Mouse (Mus musculus) liver (tissue): ENCODE data around the gene Gm27027.
A peak's percentile ranks its signal among the peaks of the same experiment; 100 is the strongest.

ENCODE experiments used
- DNase-seq: peaks from one replicate; pipeline ENCODE4 v3.0.0-alpha.2; 2020; ENCODE audit warnings: mixed read lengths

The Gm27027 gene

GRCm38 (mm10) chr2:93996254-93996653 is at the start of gene Gm27027:
Gm27027 (minus strand) TSS chr2:93996354.
- no peak for DNase-seq

GRCm38 (mm10) chr2:94045411-94046090 is 49.4 kb upstream of the Gm27027 start:
- DNase-seq, result no peak

GRCm38 (mm10) chr2:94044174-94044573 is 48.0 kb upstream of the Gm27027 start:
- DNase-seq, result no peak

DNA sequence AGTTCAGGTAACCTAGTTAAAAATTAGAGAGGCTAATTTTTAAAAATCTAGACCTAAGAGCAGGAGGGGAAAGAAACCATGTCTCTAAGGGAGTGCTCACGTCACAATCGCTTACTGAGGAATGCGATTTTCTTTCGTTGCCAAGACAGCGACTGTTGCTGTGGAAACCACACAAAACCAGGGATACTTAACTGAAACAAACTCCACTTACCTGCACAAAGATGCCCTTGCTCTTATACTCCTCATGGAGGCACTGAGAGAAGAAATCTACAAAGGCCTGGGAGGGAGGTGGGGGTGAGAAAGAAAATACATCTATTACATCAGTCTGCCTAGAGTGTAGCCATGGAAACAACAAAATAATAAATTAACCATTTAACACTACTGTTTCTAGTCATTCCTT is 47.5 kb upstream of the Gm27027 start:
- no peak for DNase-seq

DNA sequence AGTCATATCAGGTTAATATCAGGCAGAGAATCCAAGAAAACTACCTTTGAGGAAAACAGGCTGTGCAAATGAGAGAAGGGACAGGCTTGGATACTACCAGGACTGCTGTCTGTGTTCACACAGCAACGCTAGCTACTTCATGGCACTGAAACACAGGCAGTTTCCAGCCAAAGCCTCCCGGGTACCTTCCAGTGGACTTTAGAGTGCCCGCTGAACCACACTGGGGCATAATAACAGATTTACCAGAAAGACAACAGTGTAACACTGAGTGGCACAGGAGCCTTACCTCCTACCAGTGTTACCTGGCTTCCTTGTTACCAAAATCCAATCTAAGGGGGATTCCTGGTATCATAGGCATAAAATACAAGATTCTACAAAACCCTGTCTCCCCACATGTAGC is 46.3 kb upstream of the Gm27027 start:
- DNase-seq, result no peak

DNA sequence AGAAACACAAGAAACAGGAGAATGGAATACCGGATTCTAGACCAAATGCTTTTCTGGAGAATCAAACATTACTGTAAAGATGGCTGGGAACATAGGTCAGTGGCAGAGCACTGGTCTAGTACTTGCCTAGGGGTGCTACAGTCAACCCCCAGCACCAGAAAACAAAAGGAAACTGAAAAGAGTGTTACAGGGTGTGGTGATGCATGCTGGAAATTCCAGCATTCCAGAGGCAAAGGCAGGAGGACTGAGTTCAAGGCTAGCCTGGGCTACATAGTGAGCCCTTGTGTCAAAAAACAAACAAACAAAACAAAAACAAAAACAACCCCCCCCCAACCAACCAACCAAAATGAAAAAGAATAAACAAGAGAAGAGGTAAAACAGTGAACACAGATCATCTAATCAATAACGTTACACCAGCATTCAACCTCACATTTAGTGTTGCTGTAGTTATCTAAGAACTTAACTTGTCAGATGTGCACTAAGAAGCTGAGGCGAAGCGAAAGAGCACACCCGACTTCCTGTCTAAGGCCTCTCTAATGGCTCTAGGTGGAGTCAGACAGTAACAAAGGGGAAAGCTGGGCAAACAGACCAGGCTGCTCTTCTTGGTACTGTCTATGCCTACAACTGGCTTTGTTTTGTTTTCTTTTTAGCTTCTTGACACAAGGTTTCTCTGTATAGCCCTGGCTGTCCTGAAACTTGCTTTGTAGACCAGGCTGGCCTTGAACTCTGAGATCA is 44.4 kb upstream of the Gm27027 start:
- DNase-seq, result no peak

DNA sequence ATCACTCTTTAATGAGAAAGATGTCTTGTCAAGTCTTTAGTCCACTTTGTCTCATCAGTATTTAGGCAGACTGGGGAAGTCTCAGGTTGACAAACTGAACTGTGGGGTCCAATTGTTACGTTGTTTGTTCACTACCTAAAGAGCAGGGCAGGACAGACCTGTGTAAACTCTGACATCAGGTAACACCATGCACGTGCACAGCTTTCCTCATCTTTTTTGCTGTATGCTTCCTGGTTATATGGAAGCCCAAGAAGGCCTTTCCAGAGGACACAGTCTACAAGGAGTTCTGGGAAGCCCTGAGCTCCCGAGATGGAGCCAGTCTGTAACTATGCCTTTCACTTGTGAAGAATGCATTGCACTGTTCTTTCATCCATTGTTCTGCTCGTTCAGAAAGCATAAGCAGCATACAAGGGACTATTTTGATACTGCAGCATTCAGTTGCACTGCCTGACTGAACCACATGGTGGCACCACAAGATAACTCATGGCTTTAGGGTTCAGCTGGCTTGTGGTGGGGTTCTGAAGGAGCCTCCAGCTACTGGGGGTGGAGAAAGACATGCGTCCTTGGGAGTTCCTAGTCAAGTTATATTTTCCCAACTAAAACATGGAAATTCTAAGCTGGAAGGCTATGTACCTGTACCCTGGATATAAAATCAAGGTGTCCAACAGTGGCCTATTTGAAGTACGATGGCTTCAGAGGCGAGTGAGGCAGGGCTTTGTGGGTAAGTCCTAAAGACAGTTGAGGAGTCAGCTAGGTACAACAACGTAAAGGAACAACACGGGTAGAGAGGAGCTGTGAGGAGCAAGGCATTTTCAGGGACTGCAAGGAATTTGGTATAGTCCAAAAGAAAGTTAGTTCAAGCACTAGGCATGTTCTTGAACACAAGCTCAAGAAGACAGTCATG is 39.5 kb upstream of the Gm27027 start:
- peak; percentile 48 for DNase-seq

- DNase-seq, result no peak
Measured at GRCm38 (mm10) chr2:94030602-94031001, 34.4 kb upstream of the Gm27027 start.

DNA sequence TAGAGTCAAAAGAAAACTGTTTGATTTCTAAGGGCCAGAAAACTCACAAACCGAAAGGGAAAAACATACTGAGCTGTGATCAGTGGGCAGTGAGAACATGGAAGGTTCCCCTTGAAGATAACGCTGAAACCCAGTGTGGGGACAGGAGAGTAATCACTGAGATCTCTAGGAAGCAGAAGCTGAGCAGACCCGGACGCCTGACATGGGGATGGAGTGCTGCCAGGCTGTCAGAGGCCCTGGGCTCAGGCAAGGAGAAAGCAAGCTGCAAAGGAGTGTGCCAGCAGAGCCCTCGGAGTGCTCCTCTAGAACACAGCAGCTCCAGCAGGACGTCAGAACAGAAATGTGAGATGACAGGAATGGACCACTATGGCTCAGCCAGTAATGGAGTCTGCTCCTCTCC is 28.5 kb upstream of the Gm27027 start:
- DNase-seq, result no peak

DNA sequence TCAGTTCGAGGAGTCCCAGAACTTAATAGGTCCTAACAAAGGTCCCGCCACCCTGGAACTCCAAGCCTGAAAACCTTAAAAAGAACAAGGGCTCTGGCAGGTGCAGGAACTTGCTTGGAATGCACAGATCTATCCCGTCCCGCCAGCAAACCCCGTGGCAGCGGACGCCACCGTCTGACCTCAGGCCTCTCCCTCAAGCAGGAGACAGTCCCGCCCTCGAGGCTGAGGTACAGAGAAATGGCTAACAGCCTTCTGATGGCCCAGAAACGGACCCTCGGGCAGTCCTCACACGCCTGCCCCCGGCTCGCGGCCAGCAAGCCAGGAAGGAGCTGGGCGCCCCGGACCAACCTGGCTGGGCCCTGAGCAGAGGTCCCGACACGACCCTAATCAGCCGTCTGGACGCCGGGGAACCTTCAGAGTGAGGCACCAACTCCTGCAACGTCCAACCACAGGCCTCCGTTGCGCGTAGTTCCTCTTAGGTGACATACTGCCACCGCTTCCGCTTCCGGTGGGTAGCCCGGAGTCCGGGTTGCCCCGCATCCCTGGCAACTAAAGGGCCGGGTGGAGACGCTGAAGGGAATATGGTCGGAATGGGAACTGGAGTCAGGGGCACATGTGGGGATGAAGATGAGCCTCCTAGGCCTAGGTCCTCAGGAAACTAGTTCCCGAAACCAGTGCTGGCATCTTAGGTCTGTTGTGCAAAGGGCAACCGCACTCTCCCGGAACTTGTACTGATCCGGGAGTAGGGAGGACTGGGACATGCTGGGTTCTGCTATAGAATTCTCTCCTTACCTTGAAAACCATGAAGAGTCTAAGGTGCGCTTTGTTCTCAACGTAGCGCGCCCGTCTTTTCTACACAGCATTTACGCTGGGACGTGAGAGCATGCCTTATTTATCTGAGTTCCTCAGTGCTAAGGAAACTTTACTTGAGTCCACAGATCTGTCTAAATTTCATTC is 14.5 kb upstream of the Gm27027 start, which contains the start of gene Alkbh3:
Alkbh3 (minus strand) TSS at position 473 of the 957 bp plus-strand sequence.
- peak; percentile 89 for DNase-seq

DNA sequence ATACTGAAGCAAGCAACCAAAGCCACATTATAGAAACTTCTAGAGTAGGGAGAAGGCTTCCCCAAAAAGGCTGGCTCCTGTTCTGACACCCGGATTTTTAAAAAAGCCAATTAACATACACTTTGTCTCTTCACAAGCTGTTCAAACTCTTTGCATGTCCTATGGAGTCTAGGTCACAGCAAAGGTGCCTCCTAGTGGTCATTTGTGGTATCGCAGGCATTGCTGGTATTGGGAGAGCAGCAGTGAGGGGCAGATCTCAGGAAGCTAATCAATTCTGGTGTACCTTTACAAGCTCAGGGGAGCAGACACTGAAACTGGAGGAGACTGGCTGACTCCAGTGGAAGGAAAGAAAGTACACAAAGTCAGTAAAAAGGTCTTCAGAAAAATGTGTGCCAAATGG is 6.2 kb upstream of the Gm27027 start:
- DNase-seq, result peak; percentile 79

- no peak for DNase-seq
Measured at GRCm38 (mm10) chr2:94001918-94002317, 5.8 kb upstream of the Gm27027 start.

DNA sequence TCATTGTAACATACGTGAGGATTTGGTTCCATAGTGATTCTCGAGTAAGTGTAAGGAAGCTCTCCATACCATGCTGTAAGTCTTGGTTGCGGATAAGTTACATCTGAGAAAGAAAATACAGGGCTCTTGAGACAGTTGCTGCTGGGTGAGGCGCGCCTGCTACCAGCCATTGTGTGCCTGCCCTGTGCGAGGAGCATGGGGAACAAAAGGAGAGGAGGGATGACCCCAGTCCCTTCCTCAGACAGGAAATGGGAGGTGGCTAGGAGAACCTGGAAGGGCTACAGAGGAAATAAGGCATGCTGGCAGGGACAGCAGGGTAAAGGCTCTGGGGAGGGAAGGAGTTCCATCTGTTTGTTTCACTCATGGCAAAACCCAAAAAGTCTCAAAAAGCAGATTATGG is 5.3 kb upstream of the Gm27027 start:
- no peak for DNase-seq

DNA sequence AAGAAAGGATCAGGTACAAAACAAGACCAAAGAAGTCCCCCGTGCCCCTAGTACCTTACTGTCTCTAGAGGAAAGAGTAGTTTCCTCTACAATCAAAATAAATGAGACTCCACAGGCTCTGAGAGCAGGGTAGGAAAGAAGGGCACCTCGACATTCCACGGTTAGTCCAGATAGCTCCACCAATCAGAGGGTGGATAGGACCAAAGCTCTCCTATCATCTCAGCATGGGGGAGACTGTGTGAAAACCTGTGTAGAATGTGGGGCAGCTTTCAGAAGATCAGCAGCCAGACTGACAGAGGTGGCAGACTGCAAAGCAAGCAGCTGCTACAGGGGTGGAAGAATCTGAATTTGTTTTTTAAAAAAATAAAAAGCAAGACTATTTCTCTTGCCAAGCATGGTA is 3.3 kb downstream of the Gm27027 start:
- DNase-seq, result no peak

GRCm38 (mm10) chr2:93992259-93992658 is 3.9 kb downstream of the Gm27027 start:
- no peak for DNase-seq

DNA sequence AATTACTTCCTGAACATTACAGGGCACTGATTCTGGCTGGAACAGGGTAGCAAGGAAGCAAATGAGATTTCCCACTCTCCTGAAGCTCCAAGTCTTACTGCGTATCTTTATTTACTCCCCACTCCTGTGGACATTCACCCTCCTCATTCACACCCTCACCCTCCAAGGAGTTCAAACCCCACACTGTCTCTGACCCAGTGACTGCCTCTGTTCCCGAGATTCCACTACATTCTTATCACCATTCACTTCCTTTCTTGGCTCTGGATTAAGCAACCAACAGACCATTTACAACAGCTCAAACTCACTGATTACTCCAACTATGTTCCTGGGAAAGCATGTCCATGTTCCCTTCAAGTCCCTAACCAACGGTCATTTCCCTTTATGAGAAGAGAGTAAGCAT is 4.8 kb downstream of the Gm27027 start:
- no peak for DNase-seq

DNA sequence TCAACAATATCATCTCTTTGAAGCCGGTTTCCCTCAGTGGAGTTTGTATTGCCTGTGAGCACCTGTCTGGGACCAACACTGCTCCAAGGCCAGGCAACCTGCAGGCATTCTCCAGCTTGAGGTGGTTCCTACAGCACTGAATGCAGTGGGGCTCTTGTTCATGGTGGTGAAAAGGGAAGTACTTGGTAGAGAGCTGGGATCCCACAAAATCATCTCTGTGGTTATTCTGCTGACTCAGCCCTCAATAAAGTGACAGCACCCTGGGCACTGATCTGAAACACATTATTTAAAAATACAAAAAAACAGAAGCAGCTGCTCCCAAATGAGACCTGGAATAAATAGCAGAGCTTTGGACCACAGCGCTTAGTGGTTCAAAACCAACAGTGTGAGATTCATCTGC is 7.7 kb downstream of the Gm27027 start:
- DNase-seq, result no peak

DNA sequence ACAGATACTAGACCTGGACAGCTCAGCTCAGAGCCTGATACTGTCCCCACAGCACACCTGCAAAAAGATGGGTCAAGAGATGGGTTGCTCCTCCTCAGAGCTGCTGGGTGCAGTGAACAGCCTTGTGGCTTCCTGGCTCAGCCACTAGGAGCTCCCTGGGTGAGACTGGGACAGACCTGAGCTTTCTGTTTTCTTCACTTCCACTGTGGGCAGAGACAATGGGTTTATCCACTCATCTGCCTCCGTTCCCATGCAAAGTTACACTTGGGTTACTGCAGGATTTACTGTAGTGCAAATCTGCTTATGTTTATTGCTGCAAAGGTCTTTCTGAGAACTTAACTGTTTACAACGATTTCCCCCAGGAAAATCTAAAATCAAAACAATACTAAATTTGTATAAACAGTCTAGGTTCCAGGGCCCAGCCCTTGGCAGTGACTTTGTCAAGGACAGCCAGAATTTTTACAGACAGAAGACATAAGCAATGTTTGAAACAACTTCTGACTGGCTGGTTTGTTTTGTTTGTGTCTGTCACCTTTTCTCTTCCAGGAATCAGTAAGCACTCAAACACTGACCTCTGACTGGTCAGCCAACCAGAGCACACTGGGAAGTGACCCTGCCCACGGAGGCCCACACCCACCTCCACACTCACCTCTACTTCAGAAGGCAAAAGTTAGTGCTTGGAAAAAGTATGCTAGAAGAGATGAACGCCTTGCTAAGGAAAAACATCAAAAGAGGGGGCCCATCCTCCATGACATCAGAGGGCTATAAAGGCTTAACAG is 13.5 kb downstream of the Gm27027 start:
- no peak for DNase-seq

DNA sequence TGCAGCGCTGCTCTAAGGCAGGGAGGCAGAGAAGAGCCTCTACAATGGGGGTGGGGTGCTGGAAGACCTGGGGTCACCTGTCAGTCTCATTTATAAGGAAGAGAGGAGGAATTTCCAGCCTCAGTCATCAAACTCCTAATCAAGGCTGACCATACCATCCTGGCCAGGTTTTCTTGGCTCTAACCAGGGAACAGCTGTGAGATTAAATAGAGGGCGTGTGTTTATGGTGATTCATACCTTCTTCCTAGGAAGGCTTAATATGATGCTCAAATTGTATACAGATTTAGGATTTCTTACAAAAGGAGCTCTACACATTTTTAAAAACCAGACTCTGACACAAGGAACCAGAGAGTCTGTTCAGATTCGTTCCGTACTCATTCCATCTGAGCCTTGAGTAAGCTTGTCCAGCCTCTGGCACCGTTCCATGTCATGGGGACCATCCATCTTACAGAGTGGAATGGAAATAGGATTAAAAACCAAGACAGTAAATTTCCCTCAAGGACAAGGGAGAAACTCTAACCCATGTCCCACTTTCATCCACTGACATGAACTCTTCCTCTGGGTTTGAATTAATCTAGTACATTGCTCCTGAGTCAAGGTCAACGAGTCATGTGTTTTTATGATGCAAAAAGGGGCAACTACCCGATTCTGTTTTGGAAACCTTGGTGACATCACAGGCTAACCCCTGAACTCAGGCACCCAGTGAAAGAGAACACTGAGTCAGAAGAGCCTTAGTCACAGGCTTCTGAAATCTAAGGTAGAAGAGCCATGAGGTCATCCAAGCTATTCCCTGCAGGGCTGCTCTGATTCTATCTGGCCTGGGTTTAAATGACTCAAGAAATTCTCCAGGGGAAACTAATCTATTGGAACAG is 16.7 kb downstream of the Gm27027 start:
- no peak for DNase-seq
